Mouse (Mus musculus): ENCODE results near the gene Lrpprc. TPM values are rescaled to one million over a fixed set of nuclear protein-coding genes. Genes with fewer than 3 reads are reported as not detected.
A peak's percentile ranks its signal among the peaks of the same experiment; 100 is the strongest.

Gene Lrpprc
- polyA plus RNA-seq, 1 experiment from 2014 or later: 49.5 TPM

- Histone ChIP-seq H3K4me2 (replicated peaks) (no peak overlapping the region), H3K27me3 (no peaks in the 10 kb centered on the region), H3K4me1 (peaks cover 3% of the 10 kb centered on the region; the same call in 1 of the 2 replicates), H3K9me3 (no peaks in the 10 kb centered on the region), H3K4me3 (no peak overlapping the region), H3K9ac (replicated peaks) (no peak overlapping the region), H3K36me3 (peaks cover 18% of the 10 kb centered on the region), H3K27ac (replicated peaks) (no peak overlapping the region)
- no peak for ATAC-seq (ENCODE audit: low FRiP score, low read depth)
- 23% methylated on average over 10 of the region's 10 CpGs for WGBS
Measured at GRCm38 (mm10) chr17:84758374-84758773, 32.2 kb downstream of the Lrpprc start.

GRCm38 (mm10) chr17:84756090-84756489, 34.5 kb downstream of the Lrpprc start:
- no peaks in the 10 kb centered on the region for H3K27me3 ChIP-seq
- H3K4me2 ChIP-seq (replicated peaks): no peak overlapping the region
- WGBS: 79% methylated on average over 2 of the region's 2 CpGs

DNA sequence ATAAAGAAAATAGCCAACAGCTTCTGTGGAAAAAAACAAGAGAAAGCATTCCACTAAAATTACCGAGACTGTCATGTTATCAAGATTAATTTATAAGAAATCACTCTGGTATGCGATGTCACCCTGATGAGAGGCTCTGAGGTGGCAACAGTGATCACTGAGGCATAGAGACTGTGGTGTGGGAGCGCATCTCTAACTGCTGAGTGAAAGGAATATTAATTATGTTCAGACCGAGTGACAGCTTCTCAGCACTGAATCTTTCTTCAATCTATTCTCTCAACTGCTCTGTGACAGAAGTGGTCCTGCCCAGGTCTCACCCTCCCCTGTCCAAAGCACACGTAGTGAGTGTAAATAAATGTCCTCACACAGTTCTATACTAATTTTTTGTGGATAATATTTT, 37.1 kb downstream of the Lrpprc start:
- WGBS: 78% methylated on average over 5 of the region's 5 CpGs
- Histone ChIP-seq H3K27ac (replicated peaks) (no peak overlapping the region), H3K4me1 (peaks cover 35% of the 10 kb centered on the region), H3K36me3 (0 out of 2 replicates have a peak, but pooled peaks cover 18% of the 10 kb centered on the region), H3K9me3 (no peaks in the 10 kb centered on the region), H3K9ac (replicated peaks) (no peak overlapping the region), H3K4me3 (no peak overlapping the region), H3K4me2 (replicated peaks) (no peak overlapping the region), H3K27me3 (no peaks in the 10 kb centered on the region)
- no peak for ATAC-seq (ENCODE audit: low FRiP score, low read depth)

More at GRCm38 (mm10) chr17:84756090-84756489, 34.5 kb downstream of the Lrpprc start:
- no peak overlapping the region for H3K4me3 ChIP-seq
- H3K36me3 ChIP-seq: peaks cover 11% of the 10 kb centered on the region
- ATAC-seq (ENCODE audit: low FRiP score, low read depth): no peak
- no peak overlapping the region for H3K27ac ChIP-seq (replicated peaks)
- H3K9me3 ChIP-seq: no peaks in the 10 kb centered on the region
- H3K9ac ChIP-seq (replicated peaks): no peak overlapping the region
- peaks cover 14% of the 10 kb centered on the region for H3K4me1 ChIP-seq

DNA sequence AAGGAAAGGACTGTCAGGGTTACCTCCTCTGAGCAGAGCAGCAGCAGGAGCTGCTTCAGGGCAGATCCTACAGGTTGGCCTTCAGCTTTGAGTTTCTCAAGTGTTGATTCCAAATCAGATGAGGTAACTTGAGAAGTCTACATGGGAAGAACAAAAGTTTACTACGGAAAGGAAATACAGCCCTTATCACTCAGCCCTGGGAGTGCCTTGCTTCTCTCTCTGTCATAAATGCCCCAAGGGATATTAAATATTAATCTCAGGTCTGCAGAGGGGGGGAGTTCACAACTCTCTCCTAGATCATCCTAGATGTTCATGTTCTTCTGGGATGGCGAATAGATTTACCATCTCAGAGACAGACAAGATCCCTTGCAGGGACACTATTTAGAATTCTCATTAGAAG, 38.3 kb downstream of the Lrpprc start:
- no peak overlapping the region for H3K9ac ChIP-seq (replicated peaks)
- 0 out of 2 replicates have a peak, but pooled peaks cover 19% of the 10 kb centered on the region for H3K36me3 ChIP-seq
- ATAC-seq (ENCODE audit: low FRiP score, low read depth): 0 out of 2 replicates have a peak, but pooled peaks have one; percentile 5
- 81% methylated on average over 2 of the region's 2 CpGs for WGBS
- peaks cover 36% of the 10 kb centered on the region for H3K4me1 ChIP-seq
- peak overlapping the region; percentile 71 for H3K27ac ChIP-seq (replicated peaks)
- no peak overlapping the region for H3K4me2 ChIP-seq (replicated peaks)
- H3K9me3 ChIP-seq: no peaks in the 10 kb centered on the region
- H3K27me3 ChIP-seq: no peaks in the 10 kb centered on the region
- no peak overlapping the region for H3K4me3 ChIP-seq

DNA sequence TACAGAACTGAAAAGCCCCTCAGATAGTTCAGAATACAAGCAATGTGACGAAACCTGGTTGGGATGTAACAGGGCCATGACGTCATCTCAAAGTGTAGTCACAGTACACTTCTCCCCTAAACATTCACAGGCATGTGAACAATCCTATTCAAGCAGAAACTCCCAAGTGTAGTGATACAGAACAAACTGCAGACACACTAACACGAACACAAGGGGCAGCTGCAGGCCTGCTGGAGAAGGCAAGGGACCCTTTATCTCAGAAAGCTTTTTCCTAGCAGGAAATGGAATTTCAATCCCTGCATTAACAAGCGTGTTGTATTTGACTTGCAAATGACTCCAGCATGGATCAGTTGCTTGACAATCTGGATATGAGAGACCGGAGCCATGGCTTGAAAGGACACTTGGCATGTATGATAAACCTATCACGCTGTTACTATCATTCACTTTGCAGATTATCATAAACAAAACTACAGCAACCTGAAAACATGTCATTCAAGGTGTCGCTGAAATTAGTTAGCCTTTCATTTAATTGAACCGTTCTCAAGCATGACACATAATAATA, 38.9 kb downstream of the Lrpprc start:
- H3K4me2 ChIP-seq (replicated peaks): no peak overlapping the region
- WGBS: 49% methylated on average over 8 of the region's 8 CpGs

GRCm38 (mm10) chr17:84750130-84750529, 40.5 kb downstream of the Lrpprc start:
- 67% methylated on average over 4 of the region's 4 CpGs for WGBS
- no peaks in the 10 kb centered on the region for H3K9me3 ChIP-seq
- peak overlapping the region; percentile 35; the same call in 1 of the 2 replicates for H3K27ac ChIP-seq (replicated peaks)
- no peak overlapping the region for H3K4me2 ChIP-seq (replicated peaks)
- H3K4me3 ChIP-seq: no peak overlapping the region
- ATAC-seq (ENCODE audit: low FRiP score, low read depth): no peak
- no peaks in the 10 kb centered on the region for H3K27me3 ChIP-seq
- no peak overlapping the region for H3K9ac ChIP-seq (replicated peaks)
- peaks cover 41% of the 10 kb centered on the region for H3K4me1 ChIP-seq
- H3K36me3 ChIP-seq: 0 out of 2 replicates have a peak, but pooled peaks cover 19% of the 10 kb centered on the region

More for the DNA sequence above, 38.9 kb downstream of the Lrpprc start:
- H3K4me1 ChIP-seq: peaks cover 39% of the 10 kb centered on the region
- no peaks in the 10 kb centered on the region for H3K9me3 ChIP-seq
- H3K36me3 ChIP-seq: 0 out of 2 replicates have a peak, but pooled peaks cover 19% of the 10 kb centered on the region
- H3K27ac ChIP-seq (replicated peaks): peak overlapping the region; percentile 71
- ATAC-seq (ENCODE audit: low FRiP score, low read depth): peak; percentile 89
- no peak overlapping the region for H3K4me3 ChIP-seq
- no peak overlapping the region for H3K9ac ChIP-seq (replicated peaks)
- no peaks in the 10 kb centered on the region for H3K27me3 ChIP-seq

DNA sequence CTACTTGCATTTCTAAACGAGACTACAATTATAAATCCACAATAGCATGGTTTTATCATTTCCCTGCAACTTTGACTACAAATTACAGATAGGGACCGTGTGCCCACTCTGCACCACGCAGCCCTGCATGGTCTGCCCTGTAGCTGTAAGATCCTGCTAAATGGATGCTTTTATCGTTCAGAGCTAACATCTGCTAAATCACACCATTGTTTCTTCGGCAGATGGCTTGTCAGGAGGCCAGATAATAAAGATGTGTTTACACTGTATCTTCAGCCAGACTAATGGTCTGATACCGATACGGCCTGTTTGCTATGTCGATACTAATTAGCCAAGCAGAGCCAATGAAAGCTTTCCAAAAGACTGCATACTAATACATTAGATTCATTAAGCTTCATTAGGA, 41.3 kb downstream of the Lrpprc start:
- Histone ChIP-seq H3K27ac (replicated peaks) (no peak overlapping the region), H3K36me3 (0 out of 2 replicates have a peak, but pooled peaks cover 19% of the 10 kb centered on the region), H3K27me3 (no peaks in the 10 kb centered on the region), H3K4me2 (replicated peaks) (no peak overlapping the region), H3K9me3 (no peaks in the 10 kb centered on the region), H3K4me1 (peaks cover 48% of the 10 kb centered on the region), H3K4me3 (no peak overlapping the region), H3K9ac (replicated peaks) (no peak overlapping the region)
- 73% methylated on average over 8 of the region's 8 CpGs for WGBS
- no peak for ATAC-seq (ENCODE audit: low FRiP score, low read depth)

DNA sequence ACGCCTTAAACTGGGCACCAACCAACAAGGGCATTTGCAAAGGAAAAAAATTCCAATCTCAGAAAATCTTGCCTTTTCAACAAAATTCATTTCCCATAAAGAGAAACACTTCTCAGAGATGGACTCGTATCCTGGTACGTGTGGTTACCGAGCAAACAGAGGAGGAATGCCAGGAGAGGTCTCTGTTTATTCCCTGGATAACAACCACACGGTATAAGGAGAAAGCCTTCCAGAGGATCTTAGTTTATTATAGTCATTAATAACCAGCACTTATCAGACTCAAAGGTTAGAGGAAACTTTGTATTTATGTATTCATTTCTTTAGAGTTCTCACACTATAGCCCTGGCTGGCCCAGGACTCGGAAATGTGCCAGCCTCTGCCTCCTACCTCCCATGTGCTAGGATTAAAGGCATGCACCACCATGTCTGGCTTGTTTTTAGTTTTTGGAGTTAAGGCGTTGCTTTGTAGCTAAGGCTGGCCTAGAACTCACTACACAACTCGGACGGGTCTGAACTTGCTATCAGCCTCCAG, 42.4 kb downstream of the Lrpprc start:
- Histone ChIP-seq H3K4me3 (no peak overlapping the region), H3K36me3 (0 out of 2 replicates have a peak, but pooled peaks cover 19% of the 10 kb centered on the region), H3K4me2 (replicated peaks) (no peak overlapping the region), H3K9me3 (no peaks in the 10 kb centered on the region), H3K9ac (replicated peaks) (no peak overlapping the region), H3K27ac (replicated peaks) (no peak overlapping the region), H3K4me1 (peaks cover 50% of the 10 kb centered on the region), H3K27me3 (no peaks in the 10 kb centered on the region)
- ATAC-seq (ENCODE audit: low FRiP score, low read depth): no peak
- WGBS: 84% methylated on average over 9 of the region's 9 CpGs

- Histone ChIP-seq H3K4me1 (peaks cover 50% of the 10 kb centered on the region), H3K36me3 (0 out of 2 replicates have a peak, but pooled peaks cover 19% of the 10 kb centered on the region), H3K9ac (replicated peaks) (no peak overlapping the region), H3K4me3 (no peak overlapping the region), H3K4me2 (replicated peaks) (no peak overlapping the region), H3K27ac (replicated peaks) (0 out of 2 replicates have a peak overlapping the region, but pooled peaks have one; percentile 1), H3K9me3 (no peaks in the 10 kb centered on the region), H3K27me3 (no peaks in the 10 kb centered on the region)
- no peak for ATAC-seq (ENCODE audit: low FRiP score, low read depth)
- 80% methylated on average over 6 of the region's 6 CpGs for WGBS
Measured at GRCm38 (mm10) chr17:84747212-84747611, 43.4 kb downstream of the Lrpprc start.

DNA sequence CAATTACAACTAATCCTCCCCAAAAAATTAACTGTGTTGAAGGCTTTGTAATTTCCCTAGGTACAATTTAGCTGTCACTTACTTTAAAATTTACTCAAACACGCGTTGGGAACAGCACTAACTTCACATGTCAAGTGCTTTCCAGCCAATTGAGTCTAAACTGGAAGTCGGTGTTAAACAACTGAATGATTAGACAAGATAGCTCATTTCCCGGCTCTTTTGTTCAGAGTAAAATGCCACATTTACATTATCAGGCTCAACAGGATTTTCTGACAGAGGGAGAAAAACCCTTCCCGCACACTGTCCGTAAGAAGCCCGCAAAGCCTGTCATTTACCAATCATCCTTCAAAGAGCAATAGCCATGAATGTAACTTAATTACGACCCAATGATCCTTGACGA, 45.6 kb downstream of the Lrpprc start:
- Histone ChIP-seq H3K9ac (replicated peaks) (no peak overlapping the region), H3K4me2 (replicated peaks) (no peak overlapping the region), H3K9me3 (no peaks in the 10 kb centered on the region), H3K27ac (replicated peaks) (no peak overlapping the region), H3K4me3 (no peak overlapping the region), H3K4me1 (peaks cover 31% of the 10 kb centered on the region), H3K27me3 (no peaks in the 10 kb centered on the region), H3K36me3 (0 out of 2 replicates have a peak, but pooled peaks cover 7% of the 10 kb centered on the region)
- 64% methylated on average over 9 of the region's 9 CpGs for WGBS
- ATAC-seq (ENCODE audit: low FRiP score, low read depth): no peak

DNA sequence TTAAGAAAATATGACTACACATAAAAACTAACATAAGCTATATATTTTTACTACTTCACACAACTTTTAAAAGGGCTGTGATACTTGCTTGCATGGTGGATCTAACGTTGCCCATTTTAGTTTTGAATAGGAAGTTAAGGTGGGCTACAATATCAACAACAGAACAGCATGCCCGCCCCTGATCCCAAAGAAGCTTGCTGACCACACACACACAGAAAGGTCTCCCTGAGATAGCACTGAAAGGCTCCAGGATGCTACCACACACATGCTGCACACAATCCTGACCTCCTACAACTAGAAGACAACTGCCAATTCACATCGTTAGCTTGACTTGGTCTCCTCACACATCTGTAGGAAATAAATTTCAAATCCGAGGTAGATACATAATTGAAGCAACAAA, 46.3 kb downstream of the Lrpprc start:
- WGBS: 66% methylated on average over 4 of the region's 4 CpGs
- peaks cover 28% of the 10 kb centered on the region for H3K4me1 ChIP-seq
- H3K36me3 ChIP-seq: 0 out of 2 replicates have a peak, but pooled peaks cover 5% of the 10 kb centered on the region
- no peak overlapping the region for H3K9ac ChIP-seq (replicated peaks)
- no peak overlapping the region for H3K27ac ChIP-seq (replicated peaks)
- H3K4me3 ChIP-seq: no peak overlapping the region
- no peaks in the 10 kb centered on the region for H3K27me3 ChIP-seq
- H3K9me3 ChIP-seq: no peaks in the 10 kb centered on the region
- no peak overlapping the region for H3K4me2 ChIP-seq (replicated peaks)
- no peak for ATAC-seq (ENCODE audit: low FRiP score, low read depth)

DNA sequence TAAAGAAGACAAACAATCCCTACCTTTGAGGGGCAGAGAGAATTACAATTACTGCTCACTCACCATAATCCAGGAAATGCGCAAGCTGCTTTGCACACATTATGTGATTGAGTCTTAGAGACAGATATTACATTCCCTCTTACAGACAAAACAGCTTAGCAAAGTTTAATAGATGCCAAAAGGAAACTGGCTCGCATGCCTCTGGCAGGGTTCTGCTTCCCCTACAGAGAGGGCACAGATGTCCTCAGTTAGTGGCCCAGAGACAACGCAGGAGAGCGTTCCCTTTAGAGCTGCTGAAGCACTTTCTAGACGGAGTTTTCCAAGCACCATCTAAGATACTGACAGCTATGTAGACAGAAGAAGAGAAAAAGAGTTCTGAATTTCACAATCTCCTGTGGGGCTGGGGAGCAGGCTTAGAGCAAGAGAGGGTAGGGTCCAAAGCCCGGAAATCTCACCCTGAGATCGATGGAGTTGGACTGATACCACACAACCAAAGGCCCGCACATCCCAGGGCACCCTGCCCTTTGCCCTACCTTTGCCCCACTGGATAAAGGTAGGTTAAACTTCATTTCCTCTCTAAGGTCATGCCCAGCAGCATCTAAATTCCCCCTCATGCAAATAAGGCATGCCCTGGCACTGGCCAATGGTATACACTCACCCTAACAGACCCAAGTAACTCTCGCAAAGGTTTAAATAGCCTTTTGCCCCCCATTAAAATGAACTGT, 52.4 kb downstream of the Lrpprc start:
- no peak overlapping the region for H3K4me3 ChIP-seq
- no peak overlapping the region for H3K9ac ChIP-seq (replicated peaks)
- H3K36me3 ChIP-seq: peaks cover 8% of the 10 kb centered on the region; the same call in 1 of the 2 replicates
- 79% methylated on average over 9 of the region's 9 CpGs for WGBS
- no peaks in the 10 kb centered on the region for H3K9me3 ChIP-seq
- H3K27ac ChIP-seq (replicated peaks): no peak overlapping the region; the same call in 1 of the 2 replicates
- ATAC-seq (ENCODE audit: low FRiP score, low read depth): no peak
- H3K4me2 ChIP-seq (replicated peaks): no peak overlapping the region
- H3K27me3 ChIP-seq: no peaks in the 10 kb centered on the region
- peaks cover 2% of the 10 kb centered on the region for H3K4me1 ChIP-seq
